Mouse (Mus musculus): Measurements from ENCODE around the gene Rexo1.

DNA sequence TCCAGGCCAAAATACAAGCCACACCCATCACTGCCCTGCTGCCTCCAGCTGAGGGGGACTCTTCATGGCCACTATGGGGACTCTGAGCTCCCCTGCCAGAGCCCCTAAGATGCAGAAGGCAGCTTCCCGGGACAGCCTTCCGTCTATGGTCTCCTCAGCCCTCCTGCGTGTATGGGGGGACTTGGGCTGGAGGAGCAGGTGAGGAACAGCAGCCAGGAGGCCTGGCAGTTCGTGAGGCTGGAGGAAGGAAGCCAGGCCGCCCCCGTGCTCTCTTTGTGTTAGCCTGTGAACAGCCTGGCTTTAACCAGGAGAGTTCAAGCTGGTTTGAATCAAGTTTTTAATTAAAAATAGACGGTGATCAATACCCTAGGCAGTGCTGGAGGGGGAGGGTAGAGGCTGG, 59.1 kb downstream of the Rexo1 start:
- TF ChIP-seq CTCF (IDR thresholded peaks at IDR 0.05) (no peak), POLR2A (IDR thresholded peaks at IDR 0.05; ENCODE audit: insufficient read depth, low read depth, low read length) (no peak), EP300 (IDR thresholded peaks at IDR 0.05; ENCODE audit: insufficient read depth, low read depth, low read length) (no peak)
